Mouse (Mus musculus): ENCODE measurements around the gene Mical2.

Gene Mical2

DNA sequence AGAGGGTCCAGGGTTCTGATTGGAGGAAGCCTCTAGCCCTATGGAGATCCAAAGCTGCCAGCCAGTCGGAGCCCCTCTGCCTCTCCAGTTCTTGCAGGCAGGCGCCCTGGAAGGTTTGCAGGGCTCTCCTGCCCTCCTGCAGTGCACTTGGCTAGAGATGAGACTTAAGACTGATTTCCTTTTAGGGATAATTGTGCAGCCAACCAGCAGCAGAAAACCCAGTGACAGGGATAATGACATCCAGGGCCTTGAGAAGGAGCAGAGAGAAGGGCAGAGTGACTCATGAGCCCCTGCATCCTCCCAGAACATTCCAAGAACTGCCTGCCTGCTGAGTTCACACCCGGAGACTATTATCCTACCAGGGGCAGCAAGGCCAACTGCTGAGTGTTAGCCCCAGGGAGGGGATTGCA lies 228.2 kb downstream of the Mical2 start:
- DNase-seq (ENCODE audit: low read depth, low spot score) = no peak

DNA sequence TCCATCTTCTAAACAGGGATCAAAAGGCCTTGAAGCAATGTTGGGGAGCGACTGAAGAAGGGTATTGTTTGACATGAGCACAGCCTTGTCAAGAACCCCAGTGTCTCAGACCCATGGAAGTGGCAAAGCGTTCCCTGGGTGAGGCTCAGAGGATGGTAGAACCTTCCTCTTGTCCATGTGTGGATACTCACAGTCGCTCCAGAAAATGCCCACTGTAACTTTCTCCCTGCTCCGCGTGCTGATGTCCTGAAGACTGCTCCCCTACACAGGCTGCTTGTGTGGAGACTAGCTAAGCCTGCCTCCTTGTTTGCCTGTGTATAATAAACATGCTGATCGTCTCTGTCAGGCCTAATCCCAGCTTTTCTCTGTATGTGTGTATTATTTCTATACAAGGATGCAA lies 228.7 kb downstream of the Mical2 start:
- DNase-seq (ENCODE audit: low read depth, low spot score) = no peak

DNA sequence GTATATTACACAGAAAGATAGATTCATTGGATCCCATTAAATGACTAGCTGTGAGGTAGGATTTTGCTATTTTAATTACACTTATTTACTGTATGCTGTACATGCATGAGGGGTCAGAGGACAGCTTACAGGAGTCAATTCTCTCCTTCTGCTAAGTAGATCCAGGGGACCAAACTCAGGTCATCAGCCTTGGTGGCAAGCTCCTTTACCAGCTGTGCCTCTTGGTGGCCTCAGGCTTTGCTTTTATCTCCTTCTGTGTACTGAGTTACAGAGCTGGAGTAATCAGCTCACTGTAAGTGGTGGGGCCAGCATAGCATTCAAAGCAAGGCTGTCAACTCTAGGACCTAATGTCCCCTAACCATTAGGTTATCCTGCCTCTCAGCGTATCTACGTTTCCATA lies 229.3 kb downstream of the Mical2 start:
- no peak for DNase-seq (ENCODE audit: low read depth, low spot score)

DNA sequence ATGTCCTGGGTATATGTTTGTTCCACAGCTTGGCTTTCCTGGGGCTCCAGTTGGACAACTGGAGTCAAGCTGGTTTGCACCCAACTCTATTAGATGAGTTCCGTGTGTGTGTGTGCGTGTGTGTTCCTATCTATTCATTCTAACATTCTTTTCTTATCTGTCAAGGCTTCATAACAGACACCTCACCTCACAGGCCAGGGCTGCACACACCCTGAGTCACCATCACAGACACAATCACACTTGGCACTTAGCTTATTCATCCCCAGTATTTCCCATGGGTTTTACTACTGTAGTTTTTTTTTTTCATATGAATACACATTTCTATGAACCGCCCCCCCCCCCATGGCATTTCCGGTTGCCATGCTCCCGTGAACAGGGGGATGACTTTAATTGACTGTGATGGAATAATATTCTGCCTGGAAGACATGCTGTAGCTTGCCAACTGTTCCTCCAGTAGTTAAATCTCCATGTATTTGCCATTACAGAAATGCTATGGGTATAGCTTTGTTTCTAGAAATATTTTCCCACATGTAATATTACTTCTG lies 230.0 kb downstream of the Mical2 start:
- no peak for DNase-seq (ENCODE audit: low read depth, low spot score)

DNA sequence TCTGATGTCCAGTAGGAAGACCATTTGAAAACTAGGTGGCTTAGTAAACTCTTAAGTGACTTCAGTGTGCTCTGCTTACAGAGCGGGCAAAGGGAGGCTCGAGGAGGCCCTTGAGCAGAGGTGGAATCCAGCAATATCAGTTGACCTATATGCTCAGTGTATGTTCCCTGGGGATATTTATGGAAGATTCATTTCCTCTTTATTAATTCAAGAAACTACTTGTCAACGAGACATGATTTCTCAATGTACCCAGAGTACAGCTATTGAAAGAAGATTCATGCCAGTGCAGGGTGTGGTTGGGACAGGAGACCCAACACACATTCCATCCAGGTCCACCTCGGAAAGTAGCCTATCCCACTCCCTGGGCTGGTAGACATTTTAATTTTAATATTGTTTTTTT lies 231.7 kb downstream of the Mical2 start:
- DNase-seq (ENCODE audit: low read depth, low spot score) = no peak

DNA sequence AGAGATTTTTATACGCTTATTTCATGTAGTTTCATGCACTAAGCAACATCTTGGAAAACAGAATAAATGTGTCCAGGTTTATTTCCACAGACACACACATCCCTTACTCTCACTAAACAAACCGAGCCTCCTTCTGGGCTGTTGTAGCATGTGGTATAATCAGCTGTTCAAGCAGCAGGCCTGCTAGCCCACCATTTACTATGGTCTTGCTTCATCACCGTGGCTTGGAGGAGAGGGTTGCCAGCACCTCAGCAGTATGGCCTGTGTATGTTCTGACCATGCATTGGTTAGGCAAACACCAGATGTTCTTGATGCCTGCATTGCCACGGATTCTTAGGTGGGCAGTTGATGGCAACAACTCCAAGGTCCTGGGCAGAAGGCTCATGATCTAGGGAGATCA lies 232.3 kb downstream of the Mical2 start:
- no peak for DNase-seq (ENCODE audit: low read depth, low spot score)

DNA sequence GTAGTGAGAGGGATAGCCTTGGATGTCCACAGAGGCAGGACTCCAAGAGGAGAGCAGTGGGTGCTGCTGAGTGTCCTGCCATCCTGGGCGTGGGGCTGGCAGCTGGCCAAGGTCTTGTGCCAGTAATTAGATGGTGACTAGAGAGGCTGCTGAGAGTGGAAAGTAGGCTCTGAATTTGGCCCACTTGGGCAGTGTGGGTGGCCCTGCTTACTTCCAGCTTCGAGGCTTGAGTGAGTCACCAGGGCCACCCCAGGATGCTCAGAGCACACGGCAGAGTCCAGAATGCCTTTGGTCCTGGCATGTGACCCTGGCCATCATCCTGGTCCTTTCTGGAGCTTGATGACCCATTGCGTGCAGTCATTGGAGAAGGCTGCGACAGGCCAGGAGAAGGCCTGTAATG lies 232.8 kb downstream of the Mical2 start:
- DNase-seq (ENCODE audit: low read depth, low spot score) = no peak

All from WW6 (cell line).